Mouse (Mus musculus) lung, embryonic 14.5 days (tissue): Measurements from ENCODE around the gene Gm45808. TPM values are rescaled to one million over a fixed set of nuclear protein-coding genes. Genes with fewer than 3 reads are reported as not detected.
"Not testable (repeated sequence)": the region's sequence is repeated elsewhere in the genome, so short reads cannot be mapped to it uniquely, and the experiment has no call there.

Experiments
- ATAC-seq: fragments of 200-750 bp; cut with Nextera tagmentation; 2 replicates; pipeline ENCODE4 v1.8.0; 2017; ENCODE audit warnings: mild to moderate bottlenecking, moderate TSS enrichment, moderate library complexity; ENCODE audit not compliant: insufficient read depth
- DNase-seq: peaks from one replicate; pipeline ENCODE4 v3.0.0-alpha.2; 2015
- H3K27ac ChIP-seq: fragments of 300-500 bp; sonication (generic); 2 replicates; pipeline ENCODE4 v1.5.1; 2014; ENCODE audit warnings: low read depth, mild to moderate bottlenecking, moderate library complexity
- H3K27me3 ChIP-seq: fragments of 300-500 bp; sonication (generic); 2 replicates; pipeline ENCODE4 v1.6.1; 2014; ENCODE audit warnings: low read length, control low read depth; ENCODE audit not compliant: insufficient read depth
- H3K36me3 ChIP-seq: fragments of 300-500 bp; sonication (generic); 2 replicates; pipeline ENCODE4 v1.6.1; 2014; ENCODE audit warnings: control low read depth; ENCODE audit not compliant: insufficient read depth
- H3K4me1 ChIP-seq: fragments of 300-500 bp; sonication (generic); 2 replicates; pipeline ENCODE4 v1.6.1; 2014; ENCODE audit warnings: antibody characterized with exemption, control low read depth; ENCODE audit not compliant: insufficient read depth
- H3K4me2 ChIP-seq: fragments of 300-500 bp; sonication (generic); 2 replicates; pipeline ENCODE4 v1.6.1; 2014; ENCODE audit warnings: mild to moderate bottlenecking
- H3K4me3 ChIP-seq: fragments of 300-500 bp; sonication (generic); 2 replicates; pipeline ENCODE4 v1.5.1; 2014; ENCODE audit warnings: low read depth, low read length
- H3K9ac ChIP-seq: fragments of 300-500 bp; sonication (generic); 2 replicates; pipeline ENCODE4 v1.6.1; 2014
- H3K9me3 ChIP-seq: fragments of 300-500 bp; sonication (generic); 2 replicates; pipeline ENCODE4 v1.6.1; 2016; ENCODE audit warnings: low read depth, low read length, control low read depth
- CTCF ChIP-seq: IDR thresholded peaks from 2 replicates; pipeline ENCODE4 v1.5.1; 2016; ENCODE audit warnings: antibody characterized with exemption, low read depth
- WGBS: fragments of 180-500 bp; shearing (Covaris S2); extraction: QIAGEN DNeasy Blood & Tissue Kit; methylation state at CpG from one replicate; pipeline ENCODE4 v1.1.7; 2014; 5-methylcytosine and 5-hydroxymethylcytosine counted together
- polyA plus RNA-seq: library from polyadenylated mRNA; unstranded; fragments of >200 nt; fragmentation: Nextera tagmentation; extraction: Ambion mirVana; gene quantifications from 2 replicates; pipeline ENCODE4 v1.2.1, GENCODE M21; 2014

The Gm45808 gene
- polyA plus RNA-seq, 1 experiment from 2014 or later: not detected

DNA sequence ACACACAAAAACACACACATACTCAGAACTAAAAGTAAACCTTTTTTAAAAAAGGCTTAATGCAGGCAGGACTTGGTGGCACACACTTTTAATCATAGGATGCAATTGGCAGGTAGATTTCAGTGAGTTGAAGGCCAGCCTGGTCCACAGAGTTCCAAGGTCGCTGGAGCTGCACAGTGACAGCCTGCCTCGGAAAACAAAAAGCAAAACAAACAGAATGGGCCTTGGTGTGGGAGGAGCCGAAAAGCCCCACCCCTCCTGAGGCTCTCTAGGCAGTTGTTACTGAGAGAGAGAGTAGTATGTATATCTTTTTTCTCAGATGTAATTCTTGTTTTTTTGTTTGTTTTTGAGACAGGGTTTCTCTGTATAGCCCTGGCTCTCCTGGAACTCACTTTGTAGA, 4.7 kb upstream of the Gm45808 start:
- H3K9ac ChIP-seq: no peak overlapping the region
- no peak overlapping the region for H3K27ac ChIP-seq
- H3K4me2 ChIP-seq: peak overlapping the region; percentile 37
- H3K4me1 ChIP-seq: no peaks in the 10 kb centered on the region
- H3K9me3 ChIP-seq: no peaks in the 10 kb centered on the region
- DNase-seq (no peak), ATAC-seq (no peak; the same call in 1 of the 2 replicates)
- TF ChIP-seq CTCF: no peak
- peaks cover 36% of the 10 kb centered on the region for H3K36me3 ChIP-seq
- H3K4me3 ChIP-seq: no peak overlapping the region
- no peaks in the 10 kb centered on the region for H3K27me3 ChIP-seq
- 14% methylated on average over 3 of the region's 3 CpGs for WGBS

DNA sequence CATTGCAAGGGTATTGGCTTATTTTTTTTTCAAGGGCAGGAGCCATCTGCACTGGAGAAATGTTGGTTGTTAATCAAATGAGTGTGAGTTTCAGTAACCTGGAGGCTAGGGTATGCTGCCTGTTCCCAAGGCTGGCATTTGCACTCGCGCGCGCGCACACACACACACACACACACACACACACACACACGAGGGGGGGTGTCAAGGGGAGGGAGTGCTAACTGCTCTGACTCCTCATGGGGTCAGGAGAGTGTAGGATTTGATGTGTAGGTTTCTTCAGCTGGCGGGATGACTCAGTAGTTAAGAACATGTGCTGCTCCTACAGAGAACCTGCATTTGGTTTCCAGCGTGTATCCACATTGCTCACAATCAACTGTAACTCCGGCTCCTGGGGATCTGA, 4.2 kb upstream of the Gm45808 start:
- H3K4me2 ChIP-seq: peak overlapping the region; percentile 37
- DNase-seq (no peak), ATAC-seq (no peak)
- no peaks in the 10 kb centered on the region for H3K9me3 ChIP-seq
- no peaks in the 10 kb centered on the region for H3K27me3 ChIP-seq
- no peak for TF ChIP-seq CTCF
- peaks cover 31% of the 10 kb centered on the region for H3K36me3 ChIP-seq
- no peaks in the 10 kb centered on the region for H3K4me1 ChIP-seq
- H3K4me3 ChIP-seq: no peak overlapping the region
- 28% methylated on average over 9 of the region's 9 CpGs for WGBS
- H3K27ac ChIP-seq: no peak overlapping the region
- no peak overlapping the region for H3K9ac ChIP-seq

GRCm38 (mm10) chr7:45489578-45489977, 3.0 kb upstream of the Gm45808 start:
- H3K27me3 ChIP-seq: no peaks in the 10 kb centered on the region
- TF ChIP-seq CTCF: no peak
- H3K4me1 ChIP-seq: no peaks in the 10 kb centered on the region
- ATAC-seq (no peak), DNase-seq (no peak)
- no peak overlapping the region for H3K4me2 ChIP-seq
- H3K4me3 ChIP-seq: no peak overlapping the region
- no peak overlapping the region for H3K9ac ChIP-seq
- no peaks in the 10 kb centered on the region for H3K9me3 ChIP-seq
- H3K27ac ChIP-seq: no peak overlapping the region
- H3K36me3 ChIP-seq: peaks cover 19% of the 10 kb centered on the region
- WGBS: 64% methylated on average over 7 of the region's 7 CpGs

- peak; percentile 59 for ATAC-seq
- peaks cover 9% of the 10 kb centered on the region for H3K36me3 ChIP-seq
- peak within 1 kb of the TSS; percentile 45 for H3K4me3 ChIP-seq
- 8% methylated on average over 38 of the region's 38 CpGs for WGBS
- peak within 1 kb of the TSS; percentile 77 for H3K27ac ChIP-seq
- H3K4me2 ChIP-seq: peak within 1 kb of the TSS; percentile 73
- H3K27me3 ChIP-seq: no peaks in the 10 kb centered on the region
- H3K9ac ChIP-seq: peak within 1 kb of the TSS; percentile 64
- H3K9me3 ChIP-seq: no peaks in the 10 kb centered on the region
- TF ChIP-seq CTCF: no peak
- no peaks in the 10 kb centered on the region for H3K4me1 ChIP-seq
- DNase-seq: peak; percentile 70
Observed at GRCm38 (mm10) chr7:45488293-45489204, 1.9 kb upstream of the Gm45808 start, which contains the start of gene Dhdh. Gene Dhdh (minus strand): TSS chr7:45488805.

DNA sequence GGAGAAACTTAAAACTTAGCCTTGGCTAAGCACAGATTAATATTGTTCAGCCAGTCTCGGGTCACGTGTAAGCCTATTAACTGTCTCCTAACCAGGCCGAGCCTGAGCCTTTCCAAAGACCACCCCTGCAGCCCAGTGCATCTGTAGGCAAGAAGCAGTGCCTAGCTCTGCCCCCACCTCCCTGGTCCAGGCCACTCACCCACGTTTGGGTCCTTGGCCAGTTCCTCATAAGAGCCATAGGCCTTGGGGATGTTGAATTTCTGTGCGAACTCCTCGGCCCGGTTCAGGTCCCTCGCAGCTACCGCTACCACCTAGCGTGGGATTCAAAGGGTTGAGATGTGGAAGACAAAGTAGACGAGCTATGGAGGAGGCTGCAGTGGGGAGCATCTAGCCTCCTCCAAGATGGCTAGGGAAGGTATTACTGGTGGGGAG, 1.3 kb upstream of the Gm45808 start:
- H3K4me3 ChIP-seq: peak overlapping the region; percentile 45
- H3K36me3 ChIP-seq: peaks cover 2% of the 10 kb centered on the region
- H3K4me2 ChIP-seq: peak overlapping the region; percentile 73
- H3K9ac ChIP-seq: peak overlapping the region; percentile 64
- ATAC-seq (no peak; the same call in 1 of the 2 replicates), DNase-seq (no peak)
- no peaks in the 10 kb centered on the region for H3K4me1 ChIP-seq
- 33% methylated on average over 11 of the region's 11 CpGs for WGBS
- no peaks in the 10 kb centered on the region for H3K9me3 ChIP-seq
- H3K27ac ChIP-seq: peak overlapping the region; percentile 77
- no peaks in the 10 kb centered on the region for H3K27me3 ChIP-seq
- no peak for TF ChIP-seq CTCF

GRCm38 (mm10) chr7:45486158-45486557, 453 bp downstream of the Gm45808 start:
- no peak for ATAC-seq

DNA sequence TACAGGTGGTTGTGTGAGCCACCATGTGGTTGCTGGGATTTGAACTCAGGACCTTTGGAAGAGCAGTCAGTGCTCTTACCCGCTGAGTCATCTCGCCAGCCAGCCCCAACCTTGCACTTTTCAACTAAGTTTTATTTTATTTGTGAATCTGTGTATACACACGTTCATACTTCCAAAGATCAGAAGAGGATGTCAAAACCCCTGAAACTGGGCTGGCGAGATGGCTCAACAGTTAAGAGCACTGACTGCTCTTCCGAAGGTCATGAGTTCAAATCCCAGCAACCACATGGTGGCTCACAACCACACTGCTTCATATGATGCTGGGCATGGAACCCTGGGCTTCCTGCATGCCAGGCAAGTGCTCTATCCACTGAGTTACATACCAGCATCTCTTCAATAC, 1.6 kb downstream of the Gm45808 start:
- ATAC-seq, H3K36me3 ChIP-seq, H3K4me1 ChIP-seq, H3K27me3 ChIP-seq, H3K9ac ChIP-seq, H3K27ac ChIP-seq, H3K4me2 ChIP-seq, H3K4me3 ChIP-seq, DNase-seq, H3K9me3 ChIP-seq: not testable (repeated sequence)
- WGBS: 89% methylated on average over 5 of the region's 5 CpGs

More at GRCm38 (mm10) chr7:45486158-45486557, 453 bp downstream of the Gm45808 start:
- H3K27ac ChIP-seq: no peak overlapping the region
- no peak for DNase-seq
- H3K9me3 ChIP-seq: no peaks in the 10 kb centered on the region
- no peaks in the 10 kb centered on the region for H3K27me3 ChIP-seq
- no peaks in the 10 kb centered on the region for H3K36me3 ChIP-seq
- no peak overlapping the region for H3K4me3 ChIP-seq
- H3K9ac ChIP-seq: no peak overlapping the region
- no peak overlapping the region for H3K4me2 ChIP-seq
- 58% methylated on average over 7 of the region's 7 CpGs for WGBS
- H3K4me1 ChIP-seq: no peaks in the 10 kb centered on the region
- TF ChIP-seq CTCF: no peak
